Mouse (Mus musculus) liver, postnatal 0 days (tissue): ENCODE results near the gene Slc7a7. TPM values are rescaled to one million over a fixed set of nuclear protein-coding genes. Genes with fewer than 3 reads are reported as not detected.

Experiments used
- ATAC-seq: fragments of 200-750 bp; cut with Nextera tagmentation; 2 replicates; pipeline ENCODE4 v1.8.0; 2017; ENCODE audit warnings: mild to moderate bottlenecking, moderate library complexity
- DNase-seq: peaks from one replicate; pipeline ENCODE4 v3.0.0-alpha.2; 2016
- H3K27ac ChIP-seq: fragments of 300-500 bp; sonication (generic); 2 replicates; pipeline ENCODE4 v1.5.1; 2014; ENCODE audit warnings: antibody characterized with exemption, moderate library complexity, mild to moderate bottlenecking, low read depth
- H3K27me3 ChIP-seq: fragments of 300-500 bp; sonication (generic); 2 replicates; pipeline ENCODE4 v1.6.1; 2014; ENCODE audit warnings: low read length, control low read depth, mixed read lengths; ENCODE audit not compliant: insufficient read depth
- H3K36me3 ChIP-seq: fragments of 300-500 bp; sonication (generic); replicated peaks from 2 replicates; pipeline ENCODE4 v1.6.1; 2014; ENCODE audit warnings: mild to moderate bottlenecking, control low read depth, low read length, moderate library complexity, mixed read lengths; ENCODE audit not compliant: insufficient read depth
- H3K4me1 ChIP-seq: fragments of 300-500 bp; sonication (generic); 2 replicates; pipeline ENCODE4 v1.6.1; 2014; ENCODE audit warnings: antibody characterized with exemption, mild to moderate bottlenecking, control low read depth; ENCODE audit not compliant: insufficient read depth
- H3K4me2 ChIP-seq: fragments of 300-500 bp; sonication (generic); 2 replicates; pipeline ENCODE4 v1.6.1; 2014; ENCODE audit warnings: low read depth, mild to moderate bottlenecking, low read length, moderate library complexity, mixed read lengths
- H3K4me3 ChIP-seq: fragments of 300-500 bp; sonication (generic); 2 replicates; pipeline ENCODE4 v1.5.1; 2014; ENCODE audit warnings: low read depth, low read length
- H3K9ac ChIP-seq: fragments of 300-500 bp; sonication (generic); replicated peaks from 2 replicates; pipeline ENCODE4 v1.6.1; 2014; ENCODE audit warnings: mild to moderate bottlenecking, moderate library complexity
- H3K9me3 ChIP-seq: fragments of 300-500 bp; sonication (generic); 2 replicates; pipeline ENCODE4 v1.6.1; 2016; ENCODE audit warnings: mild to moderate bottlenecking, control low read depth, low read length, mixed read lengths
- CTCF ChIP-seq: sonication (generic); IDR thresholded peaks from 2 replicates; pipeline ENCODE4 v1.5.1; 2016; ENCODE audit warnings: antibody characterized with exemption, low read depth
- EP300 ChIP-seq: IDR thresholded peaks from 2 replicates; pipeline ENCODE4 v1.6.1; 2016; ENCODE audit warnings: antibody characterized with exemption, low read depth, mild to moderate bottlenecking
- WGBS: fragments of 180-500 bp; shearing (Covaris S2); extraction: QIAGEN DNeasy Blood & Tissue Kit; methylation state at CpG from one replicate; pipeline ENCODE4 v1.1.7; 2014; ENCODE audit not compliant: insufficient replicate concordance; 5-methylcytosine and 5-hydroxymethylcytosine counted together
- polyA plus RNA-seq: library from polyadenylated mRNA; unstranded; fragments of >200 nt; fragmentation: Nextera tagmentation; extraction: Ambion mirVana; gene quantifications from 2 replicates; pipeline ENCODE4 v1.2.1, GENCODE M21; 2015

Slc7a7 gene
- polyA plus RNA-seq: 5.0 and 5.1 TPM in 2 replicates

DNA sequence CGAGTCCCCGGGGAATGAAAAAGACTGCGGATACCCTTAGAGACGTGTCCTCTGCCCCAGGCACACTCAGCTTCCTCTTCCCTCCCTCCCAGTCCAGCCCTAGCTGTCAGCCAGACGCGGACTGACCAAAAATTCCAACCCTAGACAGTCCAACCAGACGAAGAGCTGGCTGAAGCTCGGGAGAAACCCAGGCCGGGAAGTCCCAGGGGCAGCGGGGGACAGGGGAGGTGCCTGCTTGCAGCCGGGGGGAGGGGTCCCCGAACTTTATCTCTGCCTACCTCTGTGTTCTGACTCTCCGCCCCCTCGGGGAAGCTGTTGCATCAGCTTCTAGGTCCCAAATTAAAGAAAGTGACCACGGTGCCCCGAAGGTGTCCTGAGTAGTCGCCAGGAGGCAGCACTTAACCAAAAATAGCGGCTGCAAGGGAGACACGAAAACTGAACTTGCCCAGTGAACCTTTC is at the start of gene Slc7a7:
Slc7a7 (minus strand) TSS at position 158 of the 459 bp plus-strand sequence.
- H3K9ac ChIP-seq: peak within 1 kb of the TSS; percentile 45
- no peaks in the 10 kb centered on the region for H3K27me3 ChIP-seq
- peak within 1 kb of the TSS; percentile 53 for H3K27ac ChIP-seq
- peaks cover 25% of the 10 kb centered on the region for H3K4me1 ChIP-seq
- ATAC-seq (peak; percentile 73), DNase-seq (peak; percentile 73)
- WGBS: 11% methylated on average over 19 of the region's 19 CpGs
- peak within 1 kb of the TSS; percentile 76 for H3K4me2 ChIP-seq
- TF ChIP-seq CTCF (peak; percentile 71), EP300 (no peak)
- H3K4me3 ChIP-seq: peak within 1 kb of the TSS; percentile 20
- H3K36me3 ChIP-seq: no peaks in the 10 kb centered on the region
- H3K9me3 ChIP-seq: no peaks in the 10 kb centered on the region

DNA sequence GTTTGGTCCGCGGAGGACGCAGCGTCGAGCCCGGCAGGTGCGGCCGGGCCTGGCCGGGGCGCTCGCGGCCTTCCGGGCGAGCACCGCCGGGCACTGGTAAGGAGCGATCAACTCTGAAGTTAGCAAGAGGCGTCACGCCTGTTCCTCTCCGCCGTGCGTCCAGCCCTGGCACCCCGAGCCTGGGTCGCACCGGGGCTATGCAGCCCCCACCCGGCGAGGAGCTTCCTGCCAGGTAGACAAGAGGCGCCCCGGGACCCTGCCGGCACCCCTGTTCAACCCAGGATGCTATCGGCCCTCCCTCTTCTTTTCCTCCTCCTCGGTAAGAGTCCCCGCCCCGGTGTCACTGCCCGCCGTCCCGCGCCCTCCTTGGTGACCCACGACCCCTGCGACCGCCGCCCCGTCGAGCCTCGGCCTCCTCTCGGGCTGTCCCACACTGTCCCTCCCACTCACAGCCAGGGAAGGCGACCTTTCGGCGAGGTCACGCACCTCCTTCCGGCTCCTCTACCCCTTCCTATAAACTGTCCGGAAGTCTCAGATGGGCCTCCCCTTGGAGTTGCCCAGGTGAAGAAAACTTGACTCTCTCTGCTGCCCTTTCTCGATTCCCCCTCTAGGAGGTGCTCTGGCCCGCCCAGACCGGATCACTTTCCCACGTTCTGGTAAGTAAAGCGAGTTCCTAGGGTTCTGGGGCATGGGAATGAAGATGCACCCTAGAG is 46.9 kb upstream of the Slc7a7 start:
- DNase-seq (peak; percentile 81), ATAC-seq (peak; percentile 77)
- Histone ChIP-seq H3K27ac (peak overlapping the region; percentile 97), H3K4me1 (peaks cover 20% of the 10 kb centered on the region), H3K27me3 (no peaks in the 10 kb centered on the region), H3K9me3 (no peaks in the 10 kb centered on the region), H3K4me3 (peak overlapping the region; percentile 96), H3K4me2 (peak overlapping the region; percentile 94), H3K36me3 (peaks cover 35% of the 10 kb centered on the region), H3K9ac (peak overlapping the region; percentile 96)
- TF ChIP-seq EP300 (no peak; the same call in 1 of the 2 replicates), CTCF (peak; percentile 83)
- WGBS: 1% methylated on average over 52 of the region's 57 CpGs

DNA sequence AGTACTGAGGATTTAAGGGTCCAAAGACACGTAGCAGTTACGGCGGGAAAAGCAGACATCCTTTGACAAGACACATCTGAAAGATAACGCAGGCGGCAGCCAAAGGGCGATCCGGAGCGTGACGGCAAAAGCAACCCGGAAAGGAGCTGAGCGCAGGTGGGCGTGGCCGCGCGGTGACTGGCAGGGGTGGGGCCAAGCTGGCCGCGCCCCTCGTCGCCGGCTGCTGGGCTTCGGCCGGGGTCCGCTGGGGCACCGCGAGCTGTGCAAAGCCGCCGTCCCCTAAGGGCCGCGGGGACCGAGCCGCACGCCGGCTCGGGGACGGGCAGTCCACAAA is 46.3 kb upstream of the Slc7a7 start, which contains the start of gene Lrp10:
Lrp10 (plus strand) TSS at position 179 of the 334 bp plus-strand sequence.
- peak; percentile 89 for ATAC-seq
- H3K4me1 ChIP-seq: peaks cover 20% of the 10 kb centered on the region
- H3K27me3 ChIP-seq: no peaks in the 10 kb centered on the region
- TF ChIP-seq CTCF: no peak
- no peak for TF ChIP-seq EP300
- peak; percentile 94 for DNase-seq
- peak within 1 kb of the TSS; percentile 97 for H3K27ac ChIP-seq
- H3K36me3 ChIP-seq: peaks cover 30% of the 10 kb centered on the region
- no peaks in the 10 kb centered on the region for H3K9me3 ChIP-seq
- H3K9ac ChIP-seq: peak within 1 kb of the TSS; percentile 96
- peak within 1 kb of the TSS; percentile 96 for H3K4me3 ChIP-seq
- peak within 1 kb of the TSS; percentile 94 for H3K4me2 ChIP-seq
- under 1% methylated on average over 30 of the region's 35 CpGs for WGBS

DNA sequence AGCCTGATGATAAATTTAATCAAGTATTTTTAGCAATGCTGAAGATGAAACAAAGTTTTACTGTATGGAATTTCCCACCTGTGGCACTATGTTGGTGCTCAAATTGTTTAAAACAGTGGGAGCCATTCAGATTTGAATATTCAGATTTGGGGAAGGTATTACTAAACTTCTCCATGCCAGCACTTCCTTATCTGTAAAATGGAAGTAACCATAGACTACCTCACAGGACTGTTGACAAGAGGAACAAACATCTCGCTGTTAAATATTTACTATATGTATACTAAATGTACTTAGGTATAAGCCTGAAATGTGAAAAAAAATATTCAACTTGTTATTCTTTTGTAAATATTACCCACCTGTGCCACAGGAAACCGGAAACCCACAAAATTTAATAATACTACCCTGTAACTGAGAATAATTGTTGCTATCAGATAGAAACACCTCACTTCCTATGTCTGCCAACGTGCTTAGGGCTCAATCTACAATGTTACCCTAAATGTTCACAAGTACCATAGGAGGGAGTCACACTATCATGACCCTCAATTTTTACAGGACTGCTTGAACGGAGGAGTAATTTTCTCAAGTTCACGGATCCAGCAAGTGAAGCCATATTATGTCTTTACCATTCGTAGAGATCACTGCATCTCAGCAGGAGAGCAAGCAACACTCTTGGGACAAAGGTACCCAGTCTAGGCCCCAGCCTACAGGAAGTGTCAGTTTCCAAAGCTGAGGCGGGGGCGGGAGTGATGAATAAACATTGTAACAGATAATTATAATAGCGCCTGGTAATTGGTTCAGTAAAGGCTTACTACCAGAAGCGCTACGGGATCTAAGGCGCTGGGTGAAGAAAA is 45.8 kb upstream of the Slc7a7 start:
- peak overlapping the region; percentile 96 for H3K4me3 ChIP-seq
- peak overlapping the region; percentile 94 for H3K4me2 ChIP-seq
- no peaks in the 10 kb centered on the region for H3K27me3 ChIP-seq
- peaks cover 24% of the 10 kb centered on the region for H3K36me3 ChIP-seq
- 8% methylated on average over 12 of the region's 12 CpGs for WGBS
- H3K4me1 ChIP-seq: peaks cover 20% of the 10 kb centered on the region
- TF ChIP-seq EP300: 0 out of 2 replicates have a peak, but pooled peaks have one; percentile 7
- TF ChIP-seq CTCF: no peak
- peak overlapping the region; percentile 97 for H3K27ac ChIP-seq
- peak; percentile 30 for ATAC-seq
- H3K9ac ChIP-seq: peak overlapping the region; percentile 96
- DNase-seq: no peak
- H3K9me3 ChIP-seq: no peaks in the 10 kb centered on the region

DNA sequence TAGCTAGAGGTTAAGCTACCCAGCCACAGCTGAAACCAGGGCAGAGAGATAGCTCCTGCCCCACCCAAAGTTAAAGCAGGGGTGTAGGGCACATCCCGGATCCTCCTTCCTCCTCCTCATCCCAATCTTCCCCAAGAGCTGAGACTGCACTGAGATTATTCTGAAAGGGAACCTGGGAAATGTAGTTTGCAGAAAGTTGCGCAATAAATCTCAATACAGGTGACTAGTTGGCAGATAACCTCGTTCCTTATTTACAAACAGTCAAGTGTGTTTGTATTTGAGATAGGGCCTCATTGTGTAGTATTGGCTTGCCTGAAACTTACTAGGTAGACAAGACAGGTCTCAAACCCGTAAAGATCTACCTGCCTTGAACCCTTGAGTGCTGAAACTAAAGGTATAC is 44.6 kb upstream of the Slc7a7 start:
- H3K4me1 ChIP-seq: peaks cover 20% of the 10 kb centered on the region
- H3K9ac ChIP-seq: no peak overlapping the region
- no peak overlapping the region for H3K4me3 ChIP-seq
- no peak overlapping the region for H3K4me2 ChIP-seq
- H3K27ac ChIP-seq: no peak overlapping the region
- H3K36me3 ChIP-seq: peaks cover 14% of the 10 kb centered on the region; the same call in 1 of the 2 replicates
- 66% methylated on average over 4 of the region's 4 CpGs for WGBS
- no peaks in the 10 kb centered on the region for H3K9me3 ChIP-seq
- H3K27me3 ChIP-seq: no peaks in the 10 kb centered on the region
- ATAC-seq: no peak
- no peak for TF ChIP-seq CTCF
- DNase-seq: no peak
